Mouse (Mus musculus) lung, postnatal 0 days (tissue): ENCODE data around the gene Rangrf. TPM values are rescaled to one million over a fixed set of nuclear protein-coding genes. Genes with fewer than 3 reads are reported as not detected.
A peak's percentile ranks its signal among the peaks of the same experiment; 100 is the strongest.
"Not testable (repeated sequence)": the region's sequence is repeated elsewhere in the genome, so short reads cannot be mapped to it uniquely, and the experiment has no call there.

Experiments
- ATAC-seq: fragments of 200-750 bp; cut with Nextera tagmentation; 2 replicates; pipeline ENCODE4 v1.8.0; 2017; ENCODE audit warnings: moderate library complexity
- DNase-seq: peaks from one replicate; pipeline ENCODE4 v3.0.0-alpha.2; 2016; ENCODE audit warnings: low spot score
- H3K27ac ChIP-seq: fragments of 300-500 bp; sonication (generic); 2 replicates; pipeline ENCODE4 v1.5.1; 2014; ENCODE audit warnings: antibody characterized with exemption, mild to moderate bottlenecking, low read length, mixed read lengths
- H3K27me3 ChIP-seq: fragments of 300-500 bp; sonication (generic); replicated peaks from 2 replicates; pipeline ENCODE4 v1.6.1; 2014; ENCODE audit warnings: low read length, mixed read lengths; ENCODE audit not compliant: insufficient read depth
- H3K36me3 ChIP-seq: fragments of 300-500 bp; sonication (generic); 2 replicates; pipeline ENCODE4 v1.6.1; 2014; ENCODE audit warnings: low read length, mixed read lengths; ENCODE audit not compliant: insufficient read depth
- H3K4me1 ChIP-seq: fragments of 300-500 bp; sonication (generic); 2 replicates; pipeline ENCODE4 v1.6.1; 2014; ENCODE audit warnings: antibody characterized with exemption, low read depth, low read length, mixed read lengths; ENCODE audit not compliant: insufficient read depth
- H3K4me2 ChIP-seq: fragments of 300-500 bp; sonication (generic); replicated peaks from 2 replicates; pipeline ENCODE4 v1.6.1; 2014; ENCODE audit warnings: low read depth, mild to moderate bottlenecking, low read length, moderate library complexity, mixed read lengths
- H3K4me3 ChIP-seq: fragments of 300-500 bp; sonication (generic); 2 replicates; pipeline ENCODE4 v1.5.1; 2014; ENCODE audit warnings: low read depth, low read length
- H3K9ac ChIP-seq: fragments of 300-500 bp; sonication (generic); replicated peaks from 2 replicates; pipeline ENCODE4 v1.6.1; 2014; ENCODE audit warnings: low read depth, mild to moderate bottlenecking
- H3K9me3 ChIP-seq: fragments of 300-500 bp; sonication (generic); 2 replicates; pipeline ENCODE4 v1.6.1; 2016; ENCODE audit warnings: low read length, mixed read lengths
- CTCF ChIP-seq: IDR thresholded peaks from 2 replicates; pipeline ENCODE4 v1.5.1; 2016; ENCODE audit warnings: antibody characterized with exemption, mild to moderate bottlenecking
- EP300 ChIP-seq: IDR thresholded peaks from 2 replicates; pipeline ENCODE4 v1.6.1; 2016; ENCODE audit warnings: antibody characterized with exemption, mild to moderate bottlenecking, control low read depth
- WGBS: fragments of 180-500 bp; shearing (Covaris S2); extraction: QIAGEN DNeasy Blood & Tissue Kit; methylation state at CpG from one replicate; pipeline ENCODE4 v1.1.7; 2014; 5-methylcytosine and 5-hydroxymethylcytosine counted together
- polyA plus RNA-seq: library from polyadenylated mRNA; unstranded; fragments of >200 nt; fragmentation: Nextera tagmentation; extraction: Ambion mirVana; gene quantifications from 2 replicates; pipeline ENCODE4 v1.2.1, GENCODE M21; 2015

Rangrf gene
- polyA plus RNA-seq, 1 experiment from 2014 or later = 18.3 TPM

GRCm38 (mm10) chr11:69010400-69011323 lies 35.7 kb upstream of the Rangrf start:
- DNase-seq = peak; percentile 17
- Histone ChIP-seq H3K27ac (no peak overlapping the region), H3K9ac (no peak overlapping the region), H3K4me3 (no peak overlapping the region), H3K4me2 (no peak overlapping the region), H3K36me3 (no peaks in the 10 kb centered on the region), H3K9me3 (no peaks in the 10 kb centered on the region), H3K4me1 (no peaks in the 10 kb centered on the region), H3K27me3 (no peaks in the 10 kb centered on the region)
- ATAC-seq = no peak
- WGBS = 76% methylated on average over 15 of the region's 15 CpGs
- TF ChIP-seq CTCF (no peak), EP300 (no peak)

GRCm38 (mm10) chr11:69009508-69009907 lies 34.5 kb upstream of the Rangrf start:
- Histone ChIP-seq H3K4me1 (no peaks in the 10 kb centered on the region), H3K27ac (no peak overlapping the region), H3K9me3 (no peaks in the 10 kb centered on the region), H3K36me3 (no peaks in the 10 kb centered on the region), H3K4me2 (no peak overlapping the region), H3K9ac (no peak overlapping the region), H3K4me3 (no peak overlapping the region), H3K27me3 (no peaks in the 10 kb centered on the region)
- DNase-seq (no peak), ATAC-seq (no peak)
- WGBS = 65% methylated on average over 1 of the region's 1 CpGs
- TF ChIP-seq CTCF (no peak), EP300 (no peak)

- DNase-seq (peak; percentile 91), ATAC-seq (peak; percentile 82)
- peak within 1 kb of the TSS; percentile 65 for H3K4me2 ChIP-seq
- no peaks in the 10 kb centered on the region for H3K4me1 ChIP-seq
- WGBS = 9% methylated on average over 38 of the region's 38 CpGs
- H3K36me3 ChIP-seq = no peaks in the 10 kb centered on the region
- H3K4me3 ChIP-seq = peak within 1 kb of the TSS; percentile 50
- H3K27me3 ChIP-seq = no peaks in the 10 kb centered on the region
- H3K27ac ChIP-seq = 0 out of 2 replicates have a peak within 1 kb of the TSS, but pooled peaks have one; percentile 14
- peak within 1 kb of the TSS; percentile 24; the same call in 1 of the 2 replicates for H3K9ac ChIP-seq
- no peak for TF ChIP-seq CTCF
- TF ChIP-seq EP300 = no peak
- H3K9me3 ChIP-seq = no peaks in the 10 kb centered on the region
These were observed 33.5 kb upstream of the Rangrf start, which contains the start of gene Pfas for GRCm38 (mm10) chr11:69008182-69009121. Pfas (minus strand) TSS chr11:69008460.

GRCm38 (mm10) chr11:69006575-69006974 lies 31.6 kb upstream of the Rangrf start:
- not testable (repeated sequence) for H3K4me1 ChIP-seq, H3K9ac ChIP-seq, ATAC-seq, H3K36me3 ChIP-seq, DNase-seq, H3K4me2 ChIP-seq, H3K27me3 ChIP-seq, H3K4me3 ChIP-seq, H3K9me3 ChIP-seq, H3K27ac ChIP-seq

- WGBS = 83% methylated on average over 7 of the region's 7 CpGs
- peaks cover 11% of the 10 kb centered on the region; the same call in 1 of the 2 replicates for H3K36me3 ChIP-seq
- H3K27me3 ChIP-seq = no peaks in the 10 kb centered on the region
- H3K4me1 ChIP-seq = no peaks in the 10 kb centered on the region
- no peaks in the 10 kb centered on the region for H3K9me3 ChIP-seq
- no peak for DNase-seq
- no peak overlapping the region for H3K9ac ChIP-seq
- H3K4me3 ChIP-seq = no peak overlapping the region
- no peak overlapping the region for H3K27ac ChIP-seq
- no peak for TF ChIP-seq CTCF
- TF ChIP-seq EP300 = no peak
- no peak for ATAC-seq
- no peak overlapping the region for H3K4me2 ChIP-seq
These were observed 30.2 kb upstream of the Rangrf start for GRCm38 (mm10) chr11:69005193-69005592.

GRCm38 (mm10) chr11:69003592-69003991 lies 28.6 kb upstream of the Rangrf start:
- H3K4me2 ChIP-seq = no peak overlapping the region
- no peaks in the 10 kb centered on the region for H3K4me1 ChIP-seq
- H3K4me3 ChIP-seq = no peak overlapping the region
- peaks cover 18% of the 10 kb centered on the region for H3K36me3 ChIP-seq
- DNase-seq (peak; percentile 14), ATAC-seq (no peak)
- 52% methylated on average over 4 of the region's 4 CpGs for WGBS
- H3K9ac ChIP-seq = no peak overlapping the region
- H3K27me3 ChIP-seq = no peaks in the 10 kb centered on the region
- no peaks in the 10 kb centered on the region for H3K9me3 ChIP-seq
- no peak overlapping the region for H3K27ac ChIP-seq
- peak; percentile 43 for TF ChIP-seq CTCF
- TF ChIP-seq EP300 = no peak

GRCm38 (mm10) chr11:69002782-69003181 lies 27.8 kb upstream of the Rangrf start:
- not testable (repeated sequence) for H3K9me3 ChIP-seq, ATAC-seq, H3K27ac ChIP-seq, H3K4me3 ChIP-seq, H3K4me2 ChIP-seq, DNase-seq, H3K9ac ChIP-seq, H3K27me3 ChIP-seq, H3K4me1 ChIP-seq
- WGBS = 83% methylated on average over 4 of the region's 4 CpGs
- peaks cover 20% of the 10 kb centered on the region for H3K36me3 ChIP-seq
